Mouse (Mus musculus): ENCODE measurements around the gene Ank2.

DNA sequence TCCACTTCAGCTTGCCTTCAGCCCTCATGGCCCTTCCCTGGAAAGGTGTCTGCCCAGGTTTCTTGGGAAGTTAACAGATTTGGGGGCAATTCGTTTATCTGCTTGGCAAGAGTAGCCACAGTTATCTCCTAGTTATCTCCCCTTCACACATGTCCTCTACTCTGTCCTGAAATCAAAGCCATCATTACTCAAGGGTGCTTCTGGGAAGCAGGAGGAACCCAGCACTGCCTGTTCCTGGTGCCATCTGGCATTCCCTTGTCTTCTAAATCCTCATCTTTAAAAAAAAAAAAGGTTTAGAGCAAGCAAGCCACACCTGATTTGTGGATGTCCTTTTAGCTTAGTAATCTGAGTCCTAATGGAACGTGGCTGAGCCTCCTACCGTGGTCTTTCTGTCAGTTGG is 335.4 kb downstream of the Ank2 start:
- TF ChIP-seq CTCF (IDR thresholded peaks at IDR 0.05; ENCODE audit: low read depth, low read length) (no peak), TAL1 (conservative IDR thresholded peaks at IDR 0.05; ENCODE audit: low read depth, low read length) (no peak), GATA1 (IDR thresholded peaks at IDR 0.05; ENCODE audit: borderline replicate concordance, low read length) (no peak), GATA2 (IDR thresholded peaks at IDR 0.05; ENCODE audit: borderline replicate concordance, low read depth, low read length) (no peak), POLR2AphosphoS5 (IDR thresholded peaks at IDR 0.05; ENCODE audit: insufficient replicate concordance, low read depth, low read length) (no peak)

All from G1E (cell line).